Mouse (Mus musculus) cortical plate, adult 2 months (tissue): ENCODE data around the gene Celf2.

Experiments
- CTCF ChIP-seq: fragments of 200-500 bp; IDR thresholded peaks from 2 replicates; pipeline ENCODE4 v1.5.1; 2011; ENCODE audit warnings: mild to moderate bottlenecking, control low read depth, low read length; ENCODE audit not compliant: insufficient read depth; ENCODE audit errors: extremely low read depth
- POLR2A ChIP-seq: fragments of 200-500 bp; IDR thresholded peaks from 2 replicates; pipeline ENCODE4 v1.6.1; 2011; ENCODE audit warnings: mild to moderate bottlenecking, low read length, control low read depth; ENCODE audit not compliant: insufficient read depth; ENCODE audit errors: extremely low read depth

DNA sequence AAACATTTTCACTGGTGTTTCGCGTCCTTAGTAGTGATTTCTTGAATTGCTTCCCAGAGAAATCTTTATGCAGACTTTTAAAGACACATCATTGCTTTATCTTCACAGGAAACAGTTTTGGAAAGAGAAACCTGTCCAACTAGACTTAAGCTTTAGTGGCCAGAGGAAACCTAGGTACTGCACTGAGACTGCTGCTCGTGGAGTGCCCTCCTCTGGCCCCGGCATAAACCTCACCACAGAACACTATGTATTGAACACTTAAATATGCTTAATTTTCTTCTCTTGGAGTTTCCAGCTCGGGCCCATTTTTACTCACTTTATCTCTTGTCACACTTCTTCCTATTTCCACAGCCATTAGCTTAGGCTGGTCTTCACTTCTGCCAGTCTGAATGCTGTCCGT is 870.0 kb downstream of the Celf2 start:
- no peak for TF ChIP-seq CTCF
- no peak for TF ChIP-seq POLR2A
